Mouse (Mus musculus) limb, embryonic 15.5 days (tissue): ENCODE measurements around the gene Adamts20. TPM values are rescaled to one million over a fixed set of nuclear protein-coding genes. Genes with fewer than 3 reads are reported as not detected.

ENCODE experiments used
- ATAC-seq: fragments of 200-750 bp; cut with Nextera tagmentation; 2 replicates; pipeline ENCODE4 v1.8.0; 2017; ENCODE audit warnings: low read depth, moderate TSS enrichment; ENCODE audit not compliant: insufficient number of reproducible peaks, low FRiP score, low TSS enrichment
- H3K27ac ChIP-seq: fragments of 300-500 bp; sonication (generic); 2 replicates; pipeline ENCODE4 v1.5.1; 2015; ENCODE audit warnings: moderate library complexity, mild to moderate bottlenecking, inconsistent platforms
- H3K27me3 ChIP-seq: fragments of 300-500 bp; sonication (generic); 2 replicates; pipeline ENCODE4 v1.6.1; 2015; ENCODE audit warnings: inconsistent platforms
- H3K36me3 ChIP-seq: fragments of 300-500 bp; sonication (generic); 2 replicates; pipeline ENCODE4 v1.6.1; 2015; ENCODE audit warnings: inconsistent platforms
- H3K4me1 ChIP-seq: fragments of 300-500 bp; sonication (generic); 2 replicates; pipeline ENCODE4 v1.6.1; 2015; ENCODE audit warnings: inconsistent platforms
- H3K4me2 ChIP-seq: fragments of 300-500 bp; sonication (generic); 2 replicates; pipeline ENCODE4 v1.6.1; 2015; ENCODE audit warnings: mild to moderate bottlenecking, inconsistent platforms
- H3K4me3 ChIP-seq: fragments of 300-500 bp; sonication (generic); 2 replicates; pipeline ENCODE4 v1.5.1; 2015; ENCODE audit warnings: mild to moderate bottlenecking, inconsistent platforms
- H3K9ac ChIP-seq: fragments of 300-500 bp; sonication (generic); 2 replicates; pipeline ENCODE4 v1.6.1; 2015; ENCODE audit warnings: inconsistent platforms
- H3K9me3 ChIP-seq: fragments of 300-500 bp; sonication (generic); 2 replicates; pipeline ENCODE4 v1.6.1; 2016; ENCODE audit warnings: inconsistent platforms
- WGBS: fragments of 180-500 bp; shearing (Covaris S2); methylation state at CpG from one replicate; pipeline ENCODE4 v1.1.7; 2015; 5-methylcytosine and 5-hydroxymethylcytosine counted together
- polyA plus RNA-seq: library from polyadenylated mRNA; unstranded; fragments of >200 nt; fragmentation: Nextera tagmentation; extraction: Ambion mirVana; gene quantifications from 2 replicates; pipeline ENCODE4 v1.2.1, GENCODE M21; 2015

Adamts20 gene
- polyA plus RNA-seq, 1 experiment from 2014 or later, result 4.3 TPM

DNA sequence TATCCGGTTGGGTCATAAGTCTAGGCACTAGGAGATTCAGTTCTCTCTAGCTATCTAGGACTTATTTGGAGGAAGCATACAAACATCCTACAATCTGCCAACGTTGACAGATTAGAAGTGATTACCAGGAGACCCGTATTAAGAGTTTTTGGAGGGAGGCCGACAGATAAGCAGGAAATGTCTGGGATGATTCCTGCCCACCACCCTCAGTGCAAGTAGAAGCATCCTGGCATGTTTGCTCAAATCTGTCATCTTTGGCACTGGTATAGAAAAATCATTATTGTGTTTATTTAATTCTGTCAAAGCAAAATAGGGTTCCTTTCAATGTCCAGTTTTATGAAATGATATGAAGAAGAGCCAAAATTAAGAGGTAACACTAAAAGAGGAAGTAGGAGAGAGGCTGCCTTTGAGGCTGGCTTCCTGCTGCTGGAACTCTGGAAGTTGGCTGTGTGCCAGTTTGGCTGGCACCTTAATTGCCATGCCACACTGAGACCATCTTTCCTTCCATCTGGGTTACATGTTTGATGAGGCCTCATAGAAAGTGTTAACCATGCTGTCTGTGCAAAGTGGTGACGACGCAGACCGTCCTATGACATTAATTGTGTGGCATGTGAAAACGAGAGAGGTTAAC is 201.2 kb downstream of the Adamts20 start:
- ATAC-seq, result no peak
- 60% methylated on average over 8 of the region's 8 CpGs for WGBS
- no peak overlapping the region for H3K9ac ChIP-seq
- no peaks in the 10 kb centered on the region for H3K27me3 ChIP-seq
- no peak overlapping the region for H3K4me3 ChIP-seq
- H3K27ac ChIP-seq, result no peak overlapping the region
- H3K36me3 ChIP-seq, result no peaks in the 10 kb centered on the region
- no peak overlapping the region for H3K4me2 ChIP-seq
- no peaks in the 10 kb centered on the region; the same call in 1 of the 2 replicates for H3K4me1 ChIP-seq
- no peaks in the 10 kb centered on the region for H3K9me3 ChIP-seq

- Histone ChIP-seq H3K4me2 (no peak overlapping the region), H3K4me1 (no peaks in the 10 kb centered on the region; the same call in 1 of the 2 replicates), H3K27ac (no peak overlapping the region), H3K9ac (no peak overlapping the region), H3K27me3 (no peaks in the 10 kb centered on the region), H3K9me3 (no peaks in the 10 kb centered on the region), H3K4me3 (no peak overlapping the region), H3K36me3 (no peaks in the 10 kb centered on the region)
- 60% methylated on average over 10 of the region's 10 CpGs for whole genome bisulfite sequencing
- ATAC-seq, result no peak
Measured at GRCm38 (mm10) chr15:94263241-94263640, 202.0 kb downstream of the Adamts20 start.

GRCm38 (mm10) chr15:94259497-94259896 is 205.7 kb downstream of the Adamts20 start:
- Histone ChIP-seq H3K4me3 (no peak overlapping the region), H3K4me2 (no peak overlapping the region), H3K9me3 (no peaks in the 10 kb centered on the region), H3K9ac (no peak overlapping the region), H3K4me1 (no peaks in the 10 kb centered on the region; the same call in 1 of the 2 replicates), H3K27ac (no peak overlapping the region), H3K27me3 (no peaks in the 10 kb centered on the region), H3K36me3 (no peaks in the 10 kb centered on the region)
- 91% methylated on average over 4 of the region's 4 CpGs for WGBS
- ATAC-seq, result no peak

DNA sequence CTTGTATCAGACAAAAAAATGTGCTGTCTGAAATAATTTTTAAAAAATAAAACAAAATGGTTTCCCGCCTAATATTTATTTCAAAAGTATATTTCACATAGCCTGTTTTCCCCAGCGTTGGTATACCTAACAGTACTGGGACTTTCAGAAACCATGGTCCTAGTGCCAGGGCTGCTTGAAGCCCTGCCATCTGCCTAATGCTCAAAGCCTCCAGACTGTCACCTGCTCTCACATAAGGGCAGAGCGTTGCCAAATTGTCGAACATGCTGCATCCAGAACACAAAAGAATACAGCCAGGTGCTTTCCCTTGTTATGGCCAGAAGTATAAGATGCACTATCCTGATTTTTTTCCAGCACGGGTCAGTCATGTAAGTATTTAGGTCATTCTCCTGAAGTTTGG is 209.7 kb downstream of the Adamts20 start:
- Histone ChIP-seq H3K4me2 (no peak overlapping the region), H3K27me3 (no peaks in the 10 kb centered on the region), H3K27ac (no peak overlapping the region), H3K9ac (no peak overlapping the region), H3K4me1 (0 out of 2 replicates have a peak, but pooled peaks cover 3% of the 10 kb centered on the region), H3K4me3 (no peak overlapping the region), H3K36me3 (no peaks in the 10 kb centered on the region), H3K9me3 (no peaks in the 10 kb centered on the region)
- ATAC-seq, result no peak
- 90% methylated on average over 5 of the region's 5 CpGs for WGBS

DNA sequence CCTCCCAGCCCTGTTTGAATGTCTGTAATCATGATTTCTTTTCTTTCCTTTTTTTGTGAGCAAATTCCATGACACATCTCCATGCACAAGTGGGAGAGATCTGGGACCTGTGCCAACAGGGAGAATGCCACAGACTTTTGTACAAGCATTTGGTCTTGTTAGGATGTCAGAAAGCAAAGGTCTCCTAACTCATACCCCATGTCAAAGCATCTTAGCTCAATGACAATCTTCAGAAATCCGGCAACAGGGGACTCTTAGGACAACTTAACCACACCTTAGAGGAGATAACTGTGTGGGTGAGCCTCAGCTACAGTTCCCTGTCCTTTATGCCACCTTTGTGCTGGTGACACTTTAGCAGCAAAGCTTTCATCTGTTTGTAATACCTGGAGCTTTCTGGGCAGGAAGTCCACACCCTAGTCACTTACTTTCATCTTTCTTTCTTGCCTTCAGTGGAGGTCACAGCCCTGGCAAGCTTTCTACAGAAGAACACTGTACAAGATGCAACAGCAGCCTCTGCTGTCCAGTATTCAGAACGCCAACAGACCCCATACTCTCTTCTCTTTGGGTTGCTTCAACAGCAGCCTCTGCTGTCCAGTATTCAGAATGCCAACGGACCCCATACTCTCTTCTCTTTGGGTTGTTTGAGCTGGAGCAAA is 210.2 kb downstream of the Adamts20 start:
- no peak overlapping the region for H3K4me2 ChIP-seq
- H3K4me1 ChIP-seq, result peaks cover 3% of the 10 kb centered on the region; the same call in 1 of the 2 replicates
- no peak overlapping the region for H3K4me3 ChIP-seq
- H3K27me3 ChIP-seq, result no peaks in the 10 kb centered on the region
- H3K9me3 ChIP-seq, result no peaks in the 10 kb centered on the region
- no peak overlapping the region for H3K9ac ChIP-seq
- ATAC-seq, result no peak
- H3K27ac ChIP-seq, result no peak overlapping the region
- WGBS, result 71% methylated on average over 3 of the region's 3 CpGs
- H3K36me3 ChIP-seq, result no peaks in the 10 kb centered on the region

DNA sequence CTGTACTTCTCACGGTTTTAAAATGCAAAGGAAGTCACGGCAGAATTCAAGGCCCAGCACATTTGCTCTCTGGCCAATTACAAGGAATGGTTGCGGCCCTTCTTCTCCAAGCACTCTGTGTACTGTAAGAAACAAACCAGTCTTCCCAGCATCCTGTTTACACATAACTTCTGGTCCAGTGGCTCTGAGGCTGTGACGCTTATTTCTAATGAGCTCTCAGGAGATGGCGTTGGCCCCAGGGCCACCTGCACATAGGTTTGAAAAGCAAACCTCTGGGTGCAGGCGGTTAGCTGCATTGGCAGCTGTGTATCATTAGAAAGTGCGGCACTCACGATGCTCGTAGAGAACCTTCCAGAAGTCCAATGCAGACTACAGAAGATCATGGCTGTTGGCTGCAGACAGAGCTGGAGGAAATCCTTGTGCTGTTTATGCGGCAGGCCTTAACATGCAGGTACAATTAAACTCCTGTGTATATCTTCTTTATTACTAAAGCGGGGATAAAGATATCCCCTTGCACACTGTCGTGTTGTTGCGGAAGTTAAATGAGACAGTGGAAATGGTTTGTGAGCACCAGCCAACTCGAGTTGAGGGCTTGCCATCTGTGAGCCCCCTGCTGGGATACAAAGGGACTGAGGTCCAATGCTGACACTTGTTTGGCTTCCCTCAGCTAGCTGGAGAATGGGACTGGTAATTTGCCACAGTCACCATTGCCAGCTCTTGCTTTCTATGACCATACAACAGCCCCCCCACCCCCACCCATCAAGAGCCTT is 210.9 kb downstream of the Adamts20 start:
- Histone ChIP-seq H3K9me3 (no peaks in the 10 kb centered on the region), H3K4me2 (no peak overlapping the region), H3K27ac (no peak overlapping the region), H3K27me3 (no peaks in the 10 kb centered on the region), H3K36me3 (no peaks in the 10 kb centered on the region), H3K4me1 (peaks cover 3% of the 10 kb centered on the region; the same call in 1 of the 2 replicates), H3K9ac (no peak overlapping the region), H3K4me3 (no peak overlapping the region)
- no peak for ATAC-seq
- 63% methylated on average over 14 of the region's 14 CpGs for WGBS

- peaks cover 7% of the 10 kb centered on the region; the same call in 1 of the 2 replicates for H3K4me1 ChIP-seq
- H3K4me3 ChIP-seq, result no peak overlapping the region
- no peak overlapping the region for H3K27ac ChIP-seq
- H3K9me3 ChIP-seq, result no peaks in the 10 kb centered on the region
- H3K9ac ChIP-seq, result no peak overlapping the region
- WGBS, result 57% methylated on average over 13 of the region's 13 CpGs
- no peaks in the 10 kb centered on the region for H3K36me3 ChIP-seq
- ATAC-seq, result no peak
- no peaks in the 10 kb centered on the region for H3K27me3 ChIP-seq
- H3K4me2 ChIP-seq, result no peak overlapping the region
Measured at GRCm38 (mm10) chr15:94252962-94253712, 212.1 kb downstream of the Adamts20 start.

DNA sequence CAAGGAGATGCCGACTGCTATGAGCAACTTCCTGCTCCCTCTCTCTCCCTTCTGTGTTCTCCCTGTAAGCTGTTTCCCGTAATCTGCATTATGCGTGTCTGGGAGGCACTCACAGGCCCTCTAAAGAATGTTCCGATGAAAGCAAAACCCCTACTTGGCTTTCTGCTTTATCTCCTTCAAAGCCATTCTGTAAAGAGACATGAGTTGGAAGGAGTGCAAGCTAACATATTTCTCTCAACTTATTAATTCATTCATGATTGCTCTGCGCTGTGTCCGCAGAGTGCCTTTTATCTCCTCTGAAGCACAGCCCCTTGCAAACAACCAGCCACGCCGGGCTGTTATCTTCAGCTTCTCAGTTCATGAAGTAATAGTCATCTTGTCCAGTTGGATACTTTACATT is 215.5 kb downstream of the Adamts20 start:
- no peak for ATAC-seq

GRCm38 (mm10) chr15:94248386-94248785 is 216.8 kb downstream of the Adamts20 start:
- ATAC-seq, result no peak

More for the DNA sequence above, 215.5 kb downstream of the Adamts20 start:
- H3K4me1 ChIP-seq, result peaks cover 8% of the 10 kb centered on the region; the same call in 1 of the 2 replicates
- no peak overlapping the region for H3K4me2 ChIP-seq
- H3K27me3 ChIP-seq, result no peaks in the 10 kb centered on the region
- no peaks in the 10 kb centered on the region for H3K36me3 ChIP-seq
- H3K27ac ChIP-seq, result peak overlapping the region; percentile 55; the same call in 1 of the 2 replicates
- H3K9ac ChIP-seq, result no peak overlapping the region
- no peaks in the 10 kb centered on the region for H3K9me3 ChIP-seq
- 62% methylated on average over 8 of the region's 8 CpGs for WGBS
- no peak overlapping the region for H3K4me3 ChIP-seq

GRCm38 (mm10) chr15:94246669-94247068 is 218.5 kb downstream of the Adamts20 start:
- Histone ChIP-seq H3K27me3 (no peaks in the 10 kb centered on the region), H3K4me3 (no peak overlapping the region), H3K4me2 (no peak overlapping the region), H3K27ac (no peak overlapping the region), H3K9ac (no peak overlapping the region), H3K36me3 (no peaks in the 10 kb centered on the region), H3K4me1 (peaks cover 5% of the 10 kb centered on the region; the same call in 1 of the 2 replicates), H3K9me3 (no peaks in the 10 kb centered on the region)
- ATAC-seq, result no peak
- 64% methylated on average over 5 of the region's 5 CpGs for WGBS

More at GRCm38 (mm10) chr15:94248386-94248785, 216.8 kb downstream of the Adamts20 start:
- Histone ChIP-seq H3K36me3 (no peaks in the 10 kb centered on the region), H3K27me3 (no peaks in the 10 kb centered on the region), H3K9me3 (no peaks in the 10 kb centered on the region), H3K4me2 (no peak overlapping the region), H3K27ac (no peak overlapping the region), H3K9ac (no peak overlapping the region), H3K4me1 (peaks cover 5% of the 10 kb centered on the region; the same call in 1 of the 2 replicates), H3K4me3 (no peak overlapping the region)
- 52% methylated on average over 6 of the region's 6 CpGs for WGBS

- no peak overlapping the region for H3K4me3 ChIP-seq
- H3K27ac ChIP-seq, result no peak overlapping the region
- H3K36me3 ChIP-seq, result no peaks in the 10 kb centered on the region
- H3K27me3 ChIP-seq, result no peaks in the 10 kb centered on the region
- H3K9ac ChIP-seq, result no peak overlapping the region
- no peak overlapping the region for H3K4me2 ChIP-seq
- no peak for ATAC-seq
- H3K9me3 ChIP-seq, result no peaks in the 10 kb centered on the region
- WGBS, result 52% methylated on average over 2 of the region's 2 CpGs
- H3K4me1 ChIP-seq, result 0 out of 2 replicates have a peak, but pooled peaks cover 5% of the 10 kb centered on the region
Measured at GRCm38 (mm10) chr15:94244336-94244735, 220.9 kb downstream of the Adamts20 start.
